Mouse (Mus musculus) forebrain, embryonic 10.5 days (tissue): ENCODE data around the gene Dnal4. TPM values are rescaled to one million over a fixed set of nuclear protein-coding genes. Genes with fewer than 3 reads are reported as not detected.

ENCODE experiments used
- DNase-seq: peaks from one replicate; pipeline ENCODE4 v3.0.0-alpha.2; 2017; ENCODE audit warnings: low spot score; ENCODE audit errors: extremely low spot score
- H3K27ac ChIP-seq: fragments of 300-500 bp; sonication (generic); 2 replicates; pipeline ENCODE4 v1.5.1; 2016; ENCODE audit warnings: mild to moderate bottlenecking
- H3K27me3 ChIP-seq: fragments of 300-500 bp; sonication (generic); 2 replicates; pipeline ENCODE4 v1.6.1; 2016; ENCODE audit warnings: mild to moderate bottlenecking; ENCODE audit not compliant: poor library complexity, severe bottlenecking
- H3K36me3 ChIP-seq: fragments of 300-500 bp; sonication (generic); replicated peaks from 2 replicates; pipeline ENCODE4 v1.6.1; 2016; ENCODE audit warnings: mild to moderate bottlenecking, moderate library complexity
- H3K4me1 ChIP-seq: fragments of 300-500 bp; sonication (generic); 2 replicates; pipeline ENCODE4 v1.6.1; 2016
- H3K4me3 ChIP-seq: fragments of 300-500 bp; sonication (generic); 2 replicates; pipeline ENCODE4 v1.5.1; 2016; ENCODE audit warnings: mild to moderate bottlenecking, moderate library complexity
- H3K9me3 ChIP-seq: fragments of 300-500 bp; sonication (generic); 2 replicates; pipeline ENCODE4 v1.6.1; 2016; ENCODE audit warnings: mild to moderate bottlenecking, moderate library complexity
- WGBS: fragments of 180-500 bp; shearing (Covaris S2); methylation state at CpG from one replicate; pipeline ENCODE4 v1.1.7; 2016; 5-methylcytosine and 5-hydroxymethylcytosine counted together
- polyA plus RNA-seq: library from polyadenylated mRNA; unstranded; fragments of >200 nt; fragmentation: Nextera tagmentation; extraction: Ambion mirVana; gene quantifications from 2 replicates; pipeline ENCODE4 v1.2.1, GENCODE M21; 2016

The Dnal4 gene
- polyA plus RNA-seq, 1 experiment from 2014 or later, result 70.8 TPM

GRCm38 (mm10) chr15:79766586-79767071 is 11.0 kb downstream of the Dnal4 start:
- peaks cover 23% of the 10 kb centered on the region for H3K4me1 ChIP-seq
- no peak overlapping the region for H3K4me3 ChIP-seq
- peaks cover 39% of the 10 kb centered on the region for H3K36me3 ChIP-seq
- WGBS, result 90% methylated on average over 10 of the region's 10 CpGs
- no peak for DNase-seq
- H3K27ac ChIP-seq, result no peak overlapping the region
- no peaks in the 10 kb centered on the region for H3K27me3 ChIP-seq
- no peaks in the 10 kb centered on the region for H3K9me3 ChIP-seq

- no peak overlapping the region for H3K27ac ChIP-seq
- peaks cover 42% of the 10 kb centered on the region for H3K36me3 ChIP-seq
- H3K4me3 ChIP-seq, result no peak overlapping the region
- peaks cover 21% of the 10 kb centered on the region for H3K4me1 ChIP-seq
- no peak for DNase-seq
- WGBS, result 80% methylated on average over 10 of the region's 10 CpGs
- no peaks in the 10 kb centered on the region for H3K27me3 ChIP-seq
- no peaks in the 10 kb centered on the region for H3K9me3 ChIP-seq
These were observed 11.5 kb downstream of the Dnal4 start for GRCm38 (mm10) chr15:79766168-79766567.

- peaks cover 47% of the 10 kb centered on the region for H3K36me3 ChIP-seq
- no peaks in the 10 kb centered on the region for H3K27me3 ChIP-seq
- no peak overlapping the region for H3K27ac ChIP-seq
- H3K9me3 ChIP-seq, result no peaks in the 10 kb centered on the region
- H3K4me3 ChIP-seq, result no peak overlapping the region
- peaks cover 17% of the 10 kb centered on the region for H3K4me1 ChIP-seq
- WGBS, result 74% methylated on average over 2 of the region's 2 CpGs
- DNase-seq, result no peak
These were observed 12.3 kb downstream of the Dnal4 start for GRCm38 (mm10) chr15:79765361-79765760.

- WGBS, result 91% methylated on average over 11 of the region's 11 CpGs
- Histone ChIP-seq H3K4me3 (no peak overlapping the region), H3K27ac (no peak overlapping the region), H3K9me3 (no peaks in the 10 kb centered on the region), H3K4me1 (peaks cover 11% of the 10 kb centered on the region), H3K27me3 (no peaks in the 10 kb centered on the region), H3K36me3 (peaks cover 47% of the 10 kb centered on the region)
- no peak for DNase-seq
These were observed 12.9 kb downstream of the Dnal4 start for GRCm38 (mm10) chr15:79764539-79765267.

- Histone ChIP-seq H3K27ac (no peak overlapping the region), H3K9me3 (no peaks in the 10 kb centered on the region), H3K4me3 (no peak overlapping the region), H3K27me3 (no peaks in the 10 kb centered on the region), H3K4me1 (peaks cover 6% of the 10 kb centered on the region), H3K36me3 (peaks cover 47% of the 10 kb centered on the region)
- 94% methylated on average over 7 of the region's 7 CpGs for WGBS
- no peak for DNase-seq
These were observed 13.9 kb downstream of the Dnal4 start for GRCm38 (mm10) chr15:79763601-79764246.

- Histone ChIP-seq H3K4me3 (no peak overlapping the region), H3K27me3 (no peaks in the 10 kb centered on the region), H3K36me3 (peaks cover 47% of the 10 kb centered on the region), H3K9me3 (no peaks in the 10 kb centered on the region), H3K27ac (no peak overlapping the region), H3K4me1 (no peaks in the 10 kb centered on the region)
- 93% methylated on average over 9 of the region's 9 CpGs for WGBS
- DNase-seq, result no peak
These were observed 14.6 kb downstream of the Dnal4 start for GRCm38 (mm10) chr15:79763001-79763400.

GRCm38 (mm10) chr15:79760956-79761355 is 16.7 kb downstream of the Dnal4 start:
- peaks cover 13% of the 10 kb centered on the region for H3K4me1 ChIP-seq
- no peaks in the 10 kb centered on the region for H3K9me3 ChIP-seq
- no peak overlapping the region for H3K27ac ChIP-seq
- no peak for DNase-seq
- H3K4me3 ChIP-seq, result no peak overlapping the region
- no peaks in the 10 kb centered on the region for H3K27me3 ChIP-seq
- WGBS, result 79% methylated on average over 6 of the region's 6 CpGs
- peaks cover 47% of the 10 kb centered on the region for H3K36me3 ChIP-seq

- peaks cover 13% of the 10 kb centered on the region for H3K36me3 ChIP-seq
- DNase-seq, result no peak
- H3K4me3 ChIP-seq, result no peak overlapping the region
- WGBS, result 93% methylated on average over 3 of the region's 3 CpGs
- H3K27me3 ChIP-seq, result no peaks in the 10 kb centered on the region
- no peaks in the 10 kb centered on the region for H3K9me3 ChIP-seq
- H3K27ac ChIP-seq, result no peak overlapping the region
- peaks cover 23% of the 10 kb centered on the region for H3K4me1 ChIP-seq
These were observed 20.5 kb downstream of the Dnal4 start for GRCm38 (mm10) chr15:79757118-79757517.

- DNase-seq, result no peak
These were observed 21.5 kb downstream of the Dnal4 start for GRCm38 (mm10) chr15:79755977-79756625.

GRCm38 (mm10) chr15:79755176-79755575 is 22.5 kb downstream of the Dnal4 start:
- no peak for DNase-seq
- H3K27me3 ChIP-seq, result no peaks in the 10 kb centered on the region
- no peak overlapping the region for H3K4me3 ChIP-seq
- no peaks in the 10 kb centered on the region for H3K9me3 ChIP-seq
- WGBS, result 93% methylated on average over 4 of the region's 4 CpGs
- H3K4me1 ChIP-seq, result peaks cover 23% of the 10 kb centered on the region
- H3K36me3 ChIP-seq, result no peaks in the 10 kb centered on the region
- no peak overlapping the region for H3K27ac ChIP-seq

More at GRCm38 (mm10) chr15:79755977-79756625, 21.5 kb downstream of the Dnal4 start:
- Histone ChIP-seq H3K27me3 (no peaks in the 10 kb centered on the region), H3K27ac (peak overlapping the region; percentile 63; the same call in 1 of the 2 replicates), H3K36me3 (peaks cover 4% of the 10 kb centered on the region), H3K4me1 (peaks cover 23% of the 10 kb centered on the region), H3K9me3 (no peaks in the 10 kb centered on the region), H3K4me3 (no peak overlapping the region)
- WGBS, result 81% methylated on average over 8 of the region's 8 CpGs

GRCm38 (mm10) chr15:79753873-79754272 is 23.8 kb downstream of the Dnal4 start:
- H3K9me3 ChIP-seq, result no peaks in the 10 kb centered on the region
- 58% methylated on average over 4 of the region's 4 CpGs for WGBS
- no peak overlapping the region for H3K4me3 ChIP-seq
- no peaks in the 10 kb centered on the region for H3K36me3 ChIP-seq
- DNase-seq, result no peak
- H3K4me1 ChIP-seq, result peaks cover 23% of the 10 kb centered on the region
- no peaks in the 10 kb centered on the region for H3K27me3 ChIP-seq
- no peak overlapping the region for H3K27ac ChIP-seq

GRCm38 (mm10) chr15:79753420-79753752 is 24.3 kb downstream of the Dnal4 start:
- Histone ChIP-seq H3K27ac (0 out of 2 replicates have a peak overlapping the region, but pooled peaks have one; percentile 20), H3K4me3 (no peak overlapping the region), H3K36me3 (no peaks in the 10 kb centered on the region), H3K9me3 (no peaks in the 10 kb centered on the region), H3K27me3 (no peaks in the 10 kb centered on the region), H3K4me1 (peaks cover 23% of the 10 kb centered on the region)
- 93% methylated on average over 3 of the region's 3 CpGs for WGBS
- no peak for DNase-seq
